Mouse (Mus musculus): Measurements from ENCODE around the gene Jund.

Jund gene

GRCm38 (mm10) chr8:70700555-70700922 is 1.8 kb downstream of the Jund start:
- DNase-seq: peak; percentile 91

- peak; percentile 77 for DNase-seq
Measured at GRCm38 (mm10) chr8:70701048-70701981, 2.6 kb downstream of the Jund start.

- peak; percentile 62 for DNase-seq
Measured at GRCm38 (mm10) chr8:70701982-70702841, 3.5 kb downstream of the Jund start.

DNA sequence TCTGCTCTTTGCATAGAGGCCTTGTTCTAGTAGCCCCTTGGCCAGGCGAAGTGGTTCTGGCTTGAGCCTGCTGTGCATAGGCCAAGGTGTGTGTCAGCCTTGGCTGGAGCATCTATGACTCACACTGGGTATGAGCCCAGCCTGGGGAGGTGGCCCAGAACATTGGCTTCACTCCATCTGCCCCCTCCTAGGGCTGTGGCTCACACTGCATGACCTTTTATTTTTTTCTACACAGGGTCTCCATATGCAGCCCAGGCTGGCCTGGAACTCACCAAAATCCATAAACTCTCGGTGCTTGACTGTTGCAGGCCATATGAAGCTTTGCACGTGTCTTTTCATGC is 4.1 kb downstream of the Jund start:
- peak; percentile 92 for DNase-seq

- peak; percentile 52 for DNase-seq
Measured at GRCm38 (mm10) chr8:70703287-70703686, 4.5 kb downstream of the Jund start, which contains the start of gene Iqcn. TSS of gene Iqcn (plus strand) at chr8:70703457.

GRCm38 (mm10) chr8:70708281-70708680 is 9.5 kb downstream of the Jund start:
- DNase-seq: no peak

- DNase-seq: no peak
Measured at GRCm38 (mm10) chr8:70709794-70710193, 11.0 kb downstream of the Jund start.

DNA sequence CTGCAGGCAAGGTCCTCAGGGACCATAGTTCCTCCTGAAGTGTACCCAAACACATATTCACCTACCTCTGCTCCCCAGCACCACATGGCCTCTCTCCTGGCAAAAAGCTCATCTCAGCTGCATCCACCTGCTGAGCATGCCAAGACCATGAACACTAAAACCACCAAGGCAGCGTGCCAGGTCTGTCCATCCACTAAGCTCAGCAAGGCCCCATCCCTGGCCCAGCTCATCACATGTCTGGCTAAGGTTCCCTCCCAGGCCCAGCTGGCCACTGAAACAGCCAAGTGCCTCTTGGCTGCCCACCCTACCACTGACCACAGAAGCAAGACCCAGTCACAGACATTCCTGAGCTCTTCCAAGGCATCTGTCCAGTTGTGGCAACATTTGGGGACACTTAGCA is 11.5 kb downstream of the Jund start:
- no peak for DNase-seq

- no peak for DNase-seq
Measured at GRCm38 (mm10) chr8:70711041-70711440, 12.3 kb downstream of the Jund start.

- no peak for DNase-seq
Measured at GRCm38 (mm10) chr8:70713991-70714390, 15.2 kb downstream of the Jund start.

- no peak for DNase-seq
Measured at GRCm38 (mm10) chr8:70715086-70715485, 16.3 kb downstream of the Jund start.

DNA sequence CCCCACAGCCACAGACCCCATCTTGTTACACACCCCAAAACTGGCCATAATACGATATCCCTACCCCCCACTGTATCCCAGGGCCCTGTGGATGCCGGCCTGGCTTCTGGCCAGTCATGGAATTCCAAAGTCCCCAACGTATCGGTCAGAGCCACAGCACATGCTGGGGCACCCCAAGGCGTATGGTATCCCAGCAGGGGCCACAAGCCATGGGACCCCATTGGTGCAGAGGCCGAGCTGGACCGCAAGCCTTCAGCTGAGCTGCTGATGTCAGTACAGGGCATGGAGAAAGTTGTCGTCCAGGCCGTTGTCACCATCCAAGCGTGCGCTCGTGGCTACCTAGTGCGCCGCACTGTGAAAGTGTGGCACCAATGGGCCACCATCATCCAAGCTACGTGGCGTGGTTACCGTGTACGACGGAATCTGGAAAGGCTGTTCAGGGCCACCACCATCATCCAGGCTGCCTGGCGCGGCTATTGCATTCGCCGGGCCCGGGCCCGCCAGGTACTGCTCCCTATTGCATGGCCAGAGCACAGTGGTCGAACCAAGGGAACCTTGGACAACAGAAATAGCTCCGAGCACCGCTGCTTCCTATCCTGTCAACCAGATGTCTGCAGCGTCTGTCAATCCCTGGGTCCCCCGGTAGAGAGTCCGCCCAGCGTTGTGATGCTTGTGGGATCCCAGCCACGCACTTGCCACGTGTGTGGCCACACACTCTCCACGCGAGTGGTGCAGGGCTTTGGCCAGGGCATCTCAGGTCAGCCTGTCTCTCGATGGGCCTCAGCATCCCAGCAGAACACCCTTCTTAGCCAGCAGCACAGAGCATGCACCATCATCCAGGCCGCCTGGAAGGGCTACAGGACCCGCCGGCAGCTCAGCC is 18.0 kb downstream of the Jund start:
- peak; percentile 17 for DNase-seq

GRCm38 (mm10) chr8:70718297-70718696 is 19.5 kb downstream of the Jund start, which contains the start of gene Gm3336:
TSS of gene Gm3336 (plus strand) at chr8:70718543.
- DNase-seq: peak; percentile 81

DNA sequence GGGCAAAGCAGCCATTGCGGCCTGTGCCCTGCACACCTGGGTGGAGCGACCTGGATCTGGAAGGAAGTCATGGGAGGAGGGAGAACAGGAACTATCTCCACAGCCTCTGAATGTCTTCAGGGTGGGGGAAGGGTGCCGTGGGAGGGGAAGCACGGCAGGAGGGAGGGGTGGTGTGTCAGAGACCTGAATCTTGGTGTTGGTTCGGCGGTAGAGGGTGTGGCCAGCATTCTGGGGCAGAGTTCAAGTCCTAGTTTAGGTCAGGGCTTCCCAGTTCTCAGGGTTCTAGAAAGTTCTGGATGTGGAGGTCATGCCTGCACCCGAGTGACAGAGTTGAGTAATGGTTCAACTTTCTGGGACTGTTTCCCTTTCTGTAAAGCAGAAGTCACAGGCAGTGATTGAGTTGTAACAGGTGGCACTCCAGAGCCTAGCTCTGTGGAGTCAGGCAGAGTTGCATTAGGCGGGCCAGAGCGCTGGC is 21.1 kb downstream of the Jund start:
- DNase-seq: peak; percentile 25

DNA sequence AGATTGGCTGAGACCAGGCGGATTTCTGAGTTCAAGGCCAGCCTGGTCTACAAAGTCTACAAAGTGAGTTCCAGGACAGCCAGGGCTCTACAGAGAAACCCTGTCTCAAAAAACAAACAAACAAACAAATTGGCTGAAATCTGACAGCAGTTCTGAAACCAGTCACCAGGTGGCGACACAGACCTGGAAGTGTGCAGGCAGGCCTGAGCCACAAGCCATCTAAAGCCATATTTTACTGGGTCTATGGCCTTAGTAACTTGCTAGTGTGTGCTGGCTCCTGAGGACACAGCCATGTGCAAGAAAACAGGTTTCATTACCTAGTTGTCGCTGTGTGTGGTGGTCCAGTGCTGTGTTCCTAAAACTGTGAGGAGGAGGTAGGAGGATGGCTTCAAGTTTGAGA is 22.0 kb downstream of the Jund start:
- DNase-seq: peak; percentile 86

DNA sequence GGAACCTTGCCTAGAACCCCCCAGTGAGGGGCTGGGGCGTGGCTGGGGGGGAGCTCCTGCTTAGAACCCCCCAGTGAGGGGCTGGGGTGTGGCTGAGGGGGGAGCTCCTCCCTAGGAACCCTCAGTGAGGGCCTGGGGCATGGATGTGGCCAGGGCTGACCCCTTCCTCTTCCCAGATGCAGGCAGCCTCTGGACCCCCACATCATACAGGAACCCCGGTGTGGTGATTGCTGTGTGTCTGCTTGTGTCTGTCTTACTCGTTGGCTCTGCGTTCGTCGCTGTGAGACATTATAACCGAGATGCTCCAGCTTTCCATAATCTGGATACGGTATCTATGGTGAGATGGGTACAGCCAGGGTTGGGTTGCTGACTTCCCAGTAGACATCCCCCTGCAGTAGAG is 22.9 kb downstream of the Jund start:
- DNase-seq: peak; percentile 18

DNA sequence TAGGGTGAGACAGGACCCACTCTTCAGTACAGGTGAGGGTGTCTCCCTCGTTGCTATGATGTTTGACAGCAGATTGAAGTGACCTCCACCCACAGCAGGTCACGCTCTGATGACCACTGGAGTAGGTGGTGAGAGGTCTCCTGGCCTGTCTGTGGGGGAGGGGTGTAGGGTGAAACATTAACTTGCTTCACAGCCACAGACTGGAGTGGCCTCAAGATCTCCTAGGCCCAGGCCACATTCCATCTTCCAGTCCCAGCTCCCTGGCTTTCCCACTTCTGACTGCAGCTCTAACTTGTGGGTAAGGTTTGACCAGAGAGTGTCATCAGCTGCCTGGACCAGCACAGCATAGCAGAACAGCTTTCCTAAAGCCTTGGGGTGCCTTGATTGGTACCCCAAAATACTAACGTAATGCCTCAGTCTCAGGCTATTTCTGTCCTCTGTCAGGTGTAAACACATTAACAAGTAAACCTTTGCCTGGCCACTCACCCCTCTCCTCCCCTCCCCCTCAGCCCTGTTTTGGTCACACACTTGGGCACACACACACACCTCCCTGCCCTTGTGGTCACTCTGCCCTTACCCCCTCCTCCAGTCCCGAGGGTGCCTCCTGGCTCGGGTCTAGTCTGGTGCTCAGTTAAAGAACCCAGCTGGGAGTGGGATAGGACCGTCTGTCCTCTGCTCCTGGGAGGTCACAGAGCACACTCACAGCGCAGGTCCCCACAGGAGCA is 24.9 kb downstream of the Jund start, which contains the start of gene Pde4c:
TSS of gene Pde4c (plus strand) at position 235 of the 725 bp plus-strand sequence.
- no peak for DNase-seq

DNA sequence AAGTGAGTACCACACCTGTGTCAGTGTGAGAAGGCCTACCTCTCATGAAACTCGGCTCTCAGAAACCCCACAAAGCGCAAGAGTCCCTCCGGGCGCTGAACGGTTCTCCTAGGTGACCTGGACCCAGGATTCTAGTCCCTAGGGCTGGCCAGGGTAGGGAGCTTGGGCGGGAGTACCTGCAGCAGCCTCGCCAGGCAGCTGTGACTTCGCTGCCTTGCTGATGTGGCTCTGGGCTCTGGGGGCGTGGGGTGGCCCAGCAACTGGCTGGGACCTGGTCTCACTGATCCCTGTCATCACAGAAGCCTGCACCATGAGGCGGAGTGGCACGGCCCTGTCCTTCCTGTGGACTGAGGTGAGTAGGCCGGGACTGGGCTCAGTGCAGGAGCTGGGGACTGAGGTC is 25.5 kb downstream of the Jund start:
- no peak for DNase-seq

DNA sequence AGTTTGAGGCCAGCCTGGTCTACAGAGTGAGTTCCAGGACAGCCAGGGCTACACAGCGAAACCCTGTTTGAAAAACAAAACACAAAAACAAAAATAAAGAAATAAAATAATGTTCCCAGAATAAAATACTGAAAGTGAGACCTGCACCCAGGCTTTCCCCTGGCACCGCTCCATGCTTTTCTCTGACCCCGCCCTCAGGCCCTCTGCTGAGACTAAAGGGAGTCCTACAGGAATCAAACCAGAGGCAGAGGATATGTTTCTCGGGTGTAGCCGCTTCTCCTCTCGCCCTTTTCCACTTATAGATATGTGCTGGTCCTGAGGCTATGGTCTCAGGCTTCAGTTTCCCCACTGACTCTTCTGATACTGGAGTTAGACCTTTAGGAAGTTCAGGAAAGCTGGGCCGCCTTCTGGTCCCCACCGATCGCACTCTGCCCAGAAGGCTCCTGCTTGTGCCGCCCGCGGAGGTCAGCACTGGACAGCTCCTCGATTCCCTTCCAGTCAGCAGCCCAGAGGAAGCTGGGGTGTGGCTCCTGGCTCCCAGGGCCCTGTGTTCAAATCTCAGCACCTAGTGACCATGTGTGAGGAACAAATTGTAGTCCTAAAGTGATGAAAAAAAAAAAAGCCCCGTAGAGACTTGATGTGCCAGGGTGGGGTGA is 27.2 kb downstream of the Jund start:
- no peak for DNase-seq

GRCm38 (mm10) chr8:70726721-70727120 is 28.0 kb downstream of the Jund start:
- no peak for DNase-seq

DNA sequence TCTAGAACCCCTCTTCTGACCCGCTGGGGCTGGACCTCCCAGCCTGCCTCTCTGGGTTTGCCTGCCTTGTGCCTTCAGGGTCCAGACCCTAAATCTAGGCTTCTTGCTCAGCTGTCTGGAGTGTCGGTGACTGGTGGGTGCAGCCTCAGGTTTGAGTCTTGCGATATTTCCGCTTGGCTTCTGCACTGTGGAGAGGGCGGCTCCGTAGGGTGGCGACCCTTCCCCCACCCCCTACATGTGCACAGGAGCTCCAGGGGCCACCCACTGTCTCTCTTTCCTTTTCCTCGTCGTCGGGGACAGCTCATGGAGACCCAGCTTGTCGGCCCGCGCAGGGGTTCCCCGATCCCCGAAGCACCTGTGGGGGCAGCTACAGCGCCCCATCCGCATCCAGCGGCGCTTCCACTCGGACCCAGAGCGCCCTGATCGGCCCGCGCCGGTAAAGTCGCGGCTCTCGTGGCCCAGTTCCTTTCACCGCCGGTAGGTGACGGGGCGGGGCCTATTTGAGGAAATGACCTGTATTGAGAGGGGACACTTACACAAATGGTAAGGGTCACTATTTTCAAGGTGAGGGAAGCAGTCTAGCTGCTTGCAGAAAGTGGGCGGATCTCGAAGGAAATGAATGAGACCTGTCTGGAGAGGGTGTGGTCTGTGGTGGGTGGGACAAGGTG is 31.2 kb downstream of the Jund start:
- DNase-seq: no peak
